Mouse (Mus musculus) MEL (cell line): Measurements from ENCODE around the gene Kansl3. TPM values are rescaled to one million over a fixed set of nuclear protein-coding genes. Genes with fewer than 3 reads are reported as not detected.

Experiments
- DNase-seq: peaks from one replicate; pipeline ENCODE4 v3.0.0; 2011; ENCODE audit warnings: low read depth, low spot score
- H3K27ac ChIP-seq: 2 replicates; pipeline ENCODE4 v1.5.1; 2012; ENCODE audit warnings: low read depth, mild to moderate bottlenecking, control low read depth, low read length, moderate library complexity; ENCODE audit not compliant: control insufficient read depth
- H3K27me3 ChIP-seq, 2 experiments: fragments of 150-350 bp in 1 of 2; sonication (generic) in 1 of 2; 2 replicates each; pipeline ENCODE4 v1.6.1; 2012; ENCODE audit warnings: low read length in 2 of 2, mild to moderate bottlenecking in 2 of 2, improper control_type of control experiment in 1 of 2, moderate library complexity in 1 of 2; ENCODE audit not compliant: insufficient read depth in 2 of 2, control insufficient read depth in 1 of 2
- H3K36me3 ChIP-seq, 2 experiments: 2 replicates each; pipeline ENCODE4 v1.6.1; 2012 to 2014; ENCODE audit warnings: low read length in 2 of 2, improper control_type of control experiment in 1 of 2, inconsistent platforms in 1 of 2, mild to moderate bottlenecking in 1 of 2; ENCODE audit not compliant: insufficient read depth in 2 of 2, control insufficient read depth in 1 of 2
- H3K4me1 ChIP-seq, 2 experiments: fragments of 150-350 bp in 1 of 2; sonication (generic) in 1 of 2; 2 replicates each; pipeline ENCODE4 v1.6.1; 2012; ENCODE audit warnings: low read length in 2 of 2, improper control_type of control experiment in 1 of 2, mild to moderate bottlenecking in 1 of 2; ENCODE audit not compliant: insufficient read depth in 2 of 2, control insufficient read depth in 1 of 2
- H3K4me3 ChIP-seq, 2 experiments: fragments of 150-350 bp in 1 of 2; sonication (generic) in 1 of 2; 2 replicates each; pipeline ENCODE4 v1.5.1; 2012; ENCODE audit warnings: low read depth in 2 of 2, low read length in 2 of 2, mild to moderate bottlenecking in 2 of 2, moderate library complexity in 2 of 2, control low read depth in 1 of 2, improper control_type of control experiment in 1 of 2; ENCODE audit not compliant: control insufficient read depth in 1 of 2, insufficient read depth in 1 of 2
- H3K79me2 ChIP-seq: 2 replicates; pipeline ENCODE4 v1.6.1; 2012; ENCODE audit warnings: mild to moderate bottlenecking, low read length, moderate library complexity; ENCODE audit not compliant: control insufficient read depth, poor library complexity, insufficient read depth
- H3K9ac ChIP-seq: 2 replicates; pipeline ENCODE4 v1.6.1; 2012; ENCODE audit warnings: low read depth, mild to moderate bottlenecking, control low read depth, low read length, moderate library complexity; ENCODE audit not compliant: control insufficient read depth, poor library complexity, severe bottlenecking
- H3K9me3 ChIP-seq: fragments of 150-350 bp; sonication (generic); replicated peaks from 2 replicates; pipeline ENCODE4 v1.6.1; 2012; ENCODE audit warnings: mild to moderate bottlenecking, low read length, improper control_type of control experiment, moderate library complexity; ENCODE audit not compliant: insufficient read depth
- CHD2 ChIP-seq: IDR thresholded peaks from 2 replicates; pipeline ENCODE4 v1.6.1; 2011; ENCODE audit warnings: low read length, improper control_type of control experiment
- CTCF ChIP-seq, 3 experiments: IDR thresholded peaks in 2 of 3; conservative IDR thresholded peaks in 1 of 3; 2 replicates each; pipeline ENCODE4 v1.5.1; 2011 to 2012; ENCODE audit warnings: low read length in 3 of 3, low read depth in 2 of 3, mild to moderate bottlenecking in 2 of 3, improper control_type of control experiment in 1 of 3, inconsistent platforms in 1 of 3, mixed read lengths in 1 of 3, moderate library complexity in 1 of 3; ENCODE audit not compliant: control insufficient read depth in 1 of 3, insufficient read depth in 1 of 3, poor library complexity in 1 of 3, severe bottlenecking in 1 of 3
- ELF1 ChIP-seq: IDR thresholded peaks from 2 replicates; pipeline ENCODE4 v1.6.1; 2014; ENCODE audit warnings: low read depth, mild to moderate bottlenecking, inconsistent platforms, low read length, improper control_type of control experiment, moderate library complexity
- EP300 ChIP-seq, 2 experiments: IDR thresholded peaks; 2 replicates each; pipeline ENCODE4 v1.6.1; 2011; ENCODE audit warnings: improper control_type of control experiment in 2 of 2, low read length in 2 of 2, low read depth in 1 of 2, mild to moderate bottlenecking in 1 of 2
- GABPA ChIP-seq: IDR thresholded peaks from 2 replicates; pipeline ENCODE4 v1.6.1; 2012; ENCODE audit warnings: low read depth, mild to moderate bottlenecking, inconsistent platforms, low read length, improper control_type of control experiment, moderate library complexity
- KAT2A ChIP-seq: conservative IDR thresholded peaks from 2 replicates; pipeline ENCODE4 v1.6.1; 2012; ENCODE audit warnings: low read depth, low read length, improper control_type of control experiment, inconsistent platforms
- MYB ChIP-seq: IDR thresholded peaks from 2 replicates; pipeline ENCODE4 v1.6.1; 2011; ENCODE audit warnings: mild to moderate bottlenecking, low read depth, low read length, improper control_type of control experiment
- MYC ChIP-seq: IDR thresholded peaks from 2 replicates; pipeline ENCODE4 v1.6.1; 2011; ENCODE audit warnings: low read depth, mild to moderate bottlenecking, low read length, improper control_type of control experiment, moderate library complexity
- NELFE ChIP-seq: IDR thresholded peaks from 2 replicates; pipeline ENCODE4 v1.6.1; 2011; ENCODE audit warnings: low read depth, low read length, improper control_type of control experiment
- NRF1 ChIP-seq: IDR thresholded peaks from 2 replicates; pipeline ENCODE4 v1.6.1; 2014; ENCODE audit warnings: low read depth, mild to moderate bottlenecking, inconsistent platforms, low read length, improper control_type of control experiment, moderate library complexity; ENCODE audit not compliant: poor library complexity, insufficient read depth, severe bottlenecking
- POLR2AphosphoS2 ChIP-seq: IDR thresholded peaks from 2 replicates; pipeline ENCODE4 v1.6.1; 2011; ENCODE audit warnings: low read length, improper control_type of control experiment
- RAD21 ChIP-seq: IDR thresholded peaks from 2 replicates; pipeline ENCODE4 v1.6.1; 2011; ENCODE audit warnings: mild to moderate bottlenecking, low read depth, low read length, improper control_type of control experiment
- SIN3A ChIP-seq: IDR thresholded peaks from 2 replicates; pipeline ENCODE4 v1.6.1; 2012; ENCODE audit warnings: low read length, improper control_type of control experiment, inconsistent platforms
- SMC3 ChIP-seq: IDR thresholded peaks from 2 replicates; pipeline ENCODE4 v1.6.1; 2011; ENCODE audit warnings: low read depth, low read length, improper control_type of control experiment
- UBTF ChIP-seq: IDR thresholded peaks from 2 replicates; pipeline ENCODE4 v1.6.1; 2012; ENCODE audit warnings: low read depth, mild to moderate bottlenecking, inconsistent platforms, low read length, improper control_type of control experiment, moderate library complexity, borderline replicate concordance; ENCODE audit not compliant: insufficient read depth
- USF1 ChIP-seq: IDR thresholded peaks from 2 replicates; pipeline ENCODE4 v1.6.1; 2014; ENCODE audit warnings: low read depth, mild to moderate bottlenecking, inconsistent platforms, low read length, improper control_type of control experiment, moderate library complexity
- ZC3H11A ChIP-seq: IDR thresholded peaks from 2 replicates; pipeline ENCODE4 v1.6.1; 2012; ENCODE audit warnings: low read depth, mild to moderate bottlenecking, inconsistent platforms, low read length, improper control_type of control experiment
- ZMIZ1 ChIP-seq: IDR thresholded peaks from 2 replicates; pipeline ENCODE4 v1.6.1; 2012; ENCODE audit warnings: low read depth, mild to moderate bottlenecking, inconsistent platforms, low read length, improper control_type of control experiment, moderate library complexity
- polyA plus RNA-seq, 2 experiments: library from polyadenylated mRNA; stranded (reverse) in 1 of 2; unstranded in 1 of 2; fragments of >175 nt in 1 of 2; fragments of >200 nt in 1 of 2; gene quantifications; 2 replicates each; pipeline versions ENCODE4 v1.2.1 to v1.2.4; 2012; ENCODE audit warnings: low replicate concordance in 2 of 2, low read depth in 1 of 2; ENCODE audit not compliant: insufficient read length in 2 of 2, insufficient read depth in 1 of 2, missing spikeins in 1 of 2
- total RNA-seq: library from RNA; depleted of rRNA; stranded (reverse); fragments of 300-350 nt; gene quantifications from 2 replicates; pipeline ENCODE4 v1.2.3, GENCODE M21; 2012

Gene Kansl3
- total and polyA plus RNA-seq, 3 experiments: 29.0 to 55.4 (median 45.6) TPM

- no peak for TF ChIP-seq ZC3H11A
- TF ChIP-seq, all 39 proteins: peak for 0
- Histone ChIP-seq H3K9me3 (no peaks in the 10 kb centered on the region), H3K4me3 (no peak overlapping the region), H3K27ac (no peak overlapping the region), H3K79me2 (no peaks in the 10 kb centered on the region), H3K27me3 (no peaks in the 10 kb centered on the region), H3K36me3 (no peaks in the 10 kb centered on the region), H3K4me1 (no peaks in the 10 kb centered on the region), H3K9ac (no peak overlapping the region)
- no peak for DNase-seq
These were observed 43.1 kb downstream of the Kansl3 start for GRCm38 (mm10) chr1:36325900-36326321.

GRCm38 (mm10) chr1:36323746-36324448 is 45.1 kb downstream of the Kansl3 start:
- no peak overlapping the region for H3K27ac ChIP-seq
- H3K4me1 ChIP-seq: no peaks in the 10 kb centered on the region
- H3K27me3 ChIP-seq: no peaks in the 10 kb centered on the region
- no peaks in the 10 kb centered on the region for H3K9me3 ChIP-seq
- H3K36me3 ChIP-seq: no peaks in the 10 kb centered on the region
- H3K79me2 ChIP-seq: no peaks in the 10 kb centered on the region
- TF ChIP-seq SMC3 (peak; percentile 77), NRF1 (no peak), UBTF (no peak), CTCF (IDR thresholded peaks at IDR 0.05 in 2 of 3, conservative IDR thresholded peaks at IDR 0.05 in 1 of 3; ENCODE audit: control insufficient read depth in 1 of 3, insufficient read depth in 1 of 3, low read depth in 2 of 3, low read length in 3 of 3, poor library complexity in 1 of 3, severe bottlenecking in 1 of 3) (peak; percentile 41 to 80 (median 63)), ZC3H11A (peak; percentile 65), RAD21 (peak; percentile 70)
- no peak overlapping the region for H3K9ac ChIP-seq
- peak; percentile 68 for DNase-seq
- H3K4me3 ChIP-seq: no peak overlapping the region

GRCm38 (mm10) chr1:36323076-36323475 is 45.9 kb downstream of the Kansl3 start:
- Histone ChIP-seq H3K27ac (no peak overlapping the region), H3K79me2 (no peaks in the 10 kb centered on the region), H3K9ac (no peak overlapping the region), H3K4me1 (no peaks in the 10 kb centered on the region), H3K27me3 (no peaks in the 10 kb centered on the region), H3K36me3 (no peaks in the 10 kb centered on the region), H3K4me3 (no peak overlapping the region), H3K9me3 (no peaks in the 10 kb centered on the region)
- DNase-seq: no peak
- TF ChIP-seq CHD2 (no peak), MYB (no peak), MYC (no peak), KAT2A (no peak), ZC3H11A (no peak), NELFE (no peak), GABPA (no peak), ZMIZ1 (no peak), SMC3 (no peak), SIN3A (no peak), USF1 (no peak), EP300 (IDR thresholded peaks at IDR 0.05; ENCODE audit: low read depth in 1 of 2, low read length in 2 of 2) (no peak), POLR2AphosphoS2 (no peak), NRF1 (no peak), UBTF (no peak), ELF1 (no peak)
